Comparison of ENCODE assay signal across 19 mouse cellular contexts in the genomic region with DNA sequence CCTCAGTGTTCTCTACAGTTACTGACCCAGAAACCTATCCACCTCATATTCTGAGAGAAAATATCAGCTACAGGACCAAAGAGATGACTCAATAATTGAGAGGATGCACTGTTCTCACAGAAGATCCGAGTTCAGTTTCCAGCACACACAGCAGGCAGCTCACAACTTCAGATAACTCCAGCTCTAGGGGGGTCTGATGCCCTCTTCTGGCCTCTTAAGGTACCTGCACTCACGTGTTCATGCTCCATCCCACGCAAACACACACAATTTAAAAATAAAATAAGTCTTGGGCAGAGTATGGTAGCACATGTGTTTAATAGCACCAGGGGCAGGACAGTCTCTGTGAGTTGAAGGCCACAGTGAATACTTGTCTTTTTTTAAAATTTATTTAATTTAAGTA. TPM values are rescaled to one million over a fixed set of nuclear protein-coding genes. Genes with fewer than 3 reads are reported as not detected.
DNase-seq lines count a peak whose midpoint lies in the region; ATAC-seq and TF ChIP-seq lines count a peak whose summit lies in the region.
"Had no signal": no experiment of that assay in that cellular context is flagged by ENCODE, and none has a peak within 500 bp of the region (broad histone marks: within the 10 kb centered on the region; RNA-seq: fewer than 3 reads in every experiment).

No protein-coding gene starts in this region.

- no peak overlapping the region for H3K27ac ChIP-seq in intestine, postnatal 0 days (ENCODE audit: low read depth, low read length)
- no peak overlapping the region for H3K27ac ChIP-seq in intestine, embryonic 15.5 days
- no peak overlapping the region for H3K27ac ChIP-seq in midbrain, embryonic 11.5 days (ENCODE audit: low read depth, low read length)
- H3K27ac ChIP-seq in midbrain, embryonic 16.5 days (ENCODE audit: low read length) = no peak overlapping the region
- H3K27ac ChIP-seq in cerebellum, adult 2 months (ENCODE audit: insufficient read depth, low read length) = no peak overlapping the region
- H3K27ac ChIP-seq: embryonic facial prominence, embryonic 12.5 days; forebrain, embryonic 13.5 days; heart, embryonic 13.5 days; hindbrain, embryonic 15.5 days had no signal

- POLR2A ChIA-PET in Patski (lab: Charles Lee) = no interaction called here

- no peak overlapping the region for H3K9ac ChIP-seq in intestine, postnatal 0 days (ENCODE audit: low read depth, low read length)
- H3K9ac ChIP-seq in intestine, embryonic 15.5 days = no peak overlapping the region
- H3K9ac ChIP-seq in midbrain, embryonic 11.5 days (ENCODE audit: low read length) = no peak overlapping the region
- no peak overlapping the region for H3K9ac ChIP-seq in midbrain, embryonic 16.5 days (ENCODE audit: low read depth, low read length)
- H3K9ac ChIP-seq: embryonic facial prominence, embryonic 12.5 days; forebrain, embryonic 13.5 days; forebrain, postnatal 0 days; heart, embryonic 13.5 days; hindbrain, embryonic 15.5 days had no signal

- no peaks in the 10 kb centered on the region for H3K4me1 ChIP-seq in intestine, postnatal 0 days (replicated peaks; ENCODE audit: control insufficient read depth, insufficient read depth, low read length)
- H3K4me1 ChIP-seq in intestine, embryonic 15.5 days (replicated peaks) = no peaks in the 10 kb centered on the region
- no peaks in the 10 kb centered on the region for H3K4me1 ChIP-seq in midbrain, embryonic 11.5 days (ENCODE audit: control insufficient read depth, insufficient read depth, low read length)
- no peaks in the 10 kb centered on the region for H3K4me1 ChIP-seq in midbrain, embryonic 16.5 days (ENCODE audit: control insufficient read depth, insufficient read depth, low read length)
- no peaks in the 10 kb centered on the region for H3K4me1 ChIP-seq in cerebellum, adult 2 months (ENCODE audit: control insufficient read depth, insufficient read depth, low read length)
- H3K4me1 ChIP-seq: embryonic facial prominence, embryonic 12.5 days; forebrain, embryonic 13.5 days had no signal

- peak; percentile 19 for DNase-seq in midbrain, embryonic 11.5 days (ENCODE audit: low spot score, missing footprints)
- no peak for DNase-seq in Patski (ENCODE audit: low read depth, low spot score)
- DNase-seq in cerebellum, adult 2 months = no peak
- no peak for DNase-seq in yolk sac, embryonic 10.5 days (ENCODE audit: low spot score)
- DNase-seq: adrenal gland, adult 8-10 months; adrenal gland, postnatal 36 days; cerebellum, adult 8-10 months; cerebellum, postnatal 25 days; forebrain, postnatal 0 days; gastrocnemius, postnatal 14 days; heart, postnatal 36 days had no signal

- in situ Hi-C loops in Patski (cut with MboI; ENCODE audit: low pct_unique_long_range_greater_than_20kb) = no loop called here

- no peak overlapping the region for H3K4me2 ChIP-seq in intestine, postnatal 0 days (replicated peaks; ENCODE audit: low read depth)
- no peak overlapping the region for H3K4me2 ChIP-seq in intestine, embryonic 15.5 days (replicated peaks)
- H3K4me2 ChIP-seq in midbrain, embryonic 11.5 days = no peak overlapping the region
- H3K4me2 ChIP-seq in midbrain, embryonic 16.5 days (ENCODE audit: low read length) = no peak overlapping the region
- H3K4me2 ChIP-seq: embryonic facial prominence, embryonic 12.5 days; forebrain, embryonic 13.5 days; heart, embryonic 13.5 days; hindbrain, embryonic 15.5 days had no signal

- 0 out of 2 replicates have a peak, but pooled peaks have one; percentile 14 for TF ChIP-seq CTCF in intestine, postnatal 0 days (IDR thresholded peaks at IDR 0.05; ENCODE audit: low read depth)
- peak; percentile 17 for TF ChIP-seq CTCF in Patski (IDR thresholded peaks at IDR 0.05)
- no peak for TF ChIP-seq CTCF in cerebellum, adult 2 months (IDR thresholded peaks at IDR 0.05; ENCODE audit: borderline replicate concordance, insufficient read depth, low read depth, low read length)

- H3K27me3 ChIP-seq in intestine, postnatal 0 days (replicated peaks; ENCODE audit: control insufficient read depth, insufficient read depth, low read length) = no peaks in the 10 kb centered on the region
- no peaks in the 10 kb centered on the region for H3K27me3 ChIP-seq in intestine, embryonic 15.5 days (replicated peaks)
- no peaks in the 10 kb centered on the region for H3K27me3 ChIP-seq in midbrain, embryonic 11.5 days (ENCODE audit: control insufficient read depth, insufficient read depth, low read length)
- H3K27me3 ChIP-seq in midbrain, embryonic 16.5 days (ENCODE audit: control insufficient read depth, insufficient read depth, low read depth, low read length) = no peaks in the 10 kb centered on the region
- no peaks in the 10 kb centered on the region for H3K27me3 ChIP-seq in Patski
- no peaks in the 10 kb centered on the region for H3K27me3 ChIP-seq in cerebellum, adult 2 months (ENCODE audit: control insufficient read depth, insufficient read depth, low read length)
- H3K27me3 ChIP-seq: embryonic facial prominence, embryonic 12.5 days; forebrain, embryonic 13.5 days; heart, embryonic 13.5 days; hindbrain, embryonic 15.5 days had no signal

- no peak for TF ChIP-seq POLR2A in cerebellum, adult 2 months (IDR thresholded peaks at IDR 0.05; ENCODE audit: borderline replicate concordance, insufficient read depth, low read length)

- WGBS in intestine, postnatal 0 days = 91% methylated on average over 3 of the region's 3 CpGs
- WGBS in intestine, embryonic 15.5 days = 85% methylated on average over 3 of the region's 3 CpGs
- WGBS in midbrain, embryonic 11.5 days = 88% methylated on average over 3 of the region's 3 CpGs
- WGBS in midbrain, embryonic 16.5 days = 90% methylated on average over 3 of the region's 3 CpGs
- 89% methylated on average over 3 of the region's 3 CpGs for WGBS in cerebellum, adult 2 months

- H3K36me3 ChIP-seq in intestine, postnatal 0 days (ENCODE audit: control insufficient read depth, insufficient read depth) = no peaks in the 10 kb centered on the region
- H3K36me3 ChIP-seq in intestine, embryonic 15.5 days = no peaks in the 10 kb centered on the region
- no peaks in the 10 kb centered on the region for H3K36me3 ChIP-seq in midbrain, embryonic 11.5 days (ENCODE audit: control insufficient read depth, insufficient read depth, low read length)
- H3K36me3 ChIP-seq in midbrain, embryonic 16.5 days (ENCODE audit: control insufficient read depth, insufficient read depth, low read length) = no peaks in the 10 kb centered on the region
- H3K36me3 ChIP-seq: embryonic facial prominence, embryonic 12.5 days; heart, embryonic 13.5 days; hindbrain, embryonic 15.5 days had no signal

- no peak for ATAC-seq in intestine, postnatal 0 days
- no peak for ATAC-seq in intestine, embryonic 15.5 days
- ATAC-seq in midbrain, embryonic 11.5 days (ENCODE audit: low FRiP score) = no peak
- no peak for ATAC-seq in midbrain, embryonic 16.5 days
- ATAC-seq in Patski = no peak
- ATAC-seq: forebrain, embryonic 13.5 days; forebrain, postnatal 0 days; inflammation-experienced regulatory T-cells, adult 6 months had no signal

- no peak overlapping the region for H3K4me3 ChIP-seq in intestine, postnatal 0 days (ENCODE audit: low read depth, low read length)
- no peak overlapping the region for H3K4me3 ChIP-seq in intestine, embryonic 15.5 days (replicated peaks)
- no peak overlapping the region for H3K4me3 ChIP-seq in midbrain, embryonic 11.5 days (ENCODE audit: low read depth, low read length)
- no peak overlapping the region for H3K4me3 ChIP-seq in midbrain, embryonic 16.5 days (ENCODE audit: low read depth, low read length)
- H3K4me3 ChIP-seq in cerebellum, adult 2 months (replicated peaks; ENCODE audit: insufficient read depth, low read depth, low read length) = no peak overlapping the region
- H3K4me3 ChIP-seq: embryonic facial prominence, embryonic 12.5 days; forebrain, embryonic 13.5 days; heart, embryonic 13.5 days; hindbrain, embryonic 15.5 days had no signal

- no peaks in the 10 kb centered on the region for H3K9me3 ChIP-seq in intestine, postnatal 0 days (ENCODE audit: control insufficient read depth)
- H3K9me3 ChIP-seq in intestine, embryonic 15.5 days = no peaks in the 10 kb centered on the region
- no peaks in the 10 kb centered on the region for H3K9me3 ChIP-seq in midbrain, embryonic 11.5 days (ENCODE audit: control insufficient read depth, low read length)
- no peaks in the 10 kb centered on the region for H3K9me3 ChIP-seq in midbrain, embryonic 16.5 days (replicated peaks; ENCODE audit: control insufficient read depth, low read length, poor library complexity, severe bottlenecking)
- H3K9me3 ChIP-seq: embryonic facial prominence, embryonic 12.5 days; forebrain, embryonic 13.5 days; heart, embryonic 13.5 days; hindbrain, embryonic 15.5 days had no signal

- CTCF ChIA-PET in Patski (lab: Charles Lee) = interaction anchor here (1.0 kb wide), 1 partner anchor 28 kb away, joined by 3 read pairs; a partner anchor contains a TSS

RNA-seq across cellular contexts. Expression of a gene that starts 28.6 kb away (rescaled TPM):
- polyA plus RNA-seq in intestine, postnatal 0 days (2015; fragmentation: Nextera tagmentation; extraction: Ambion mirVana) = 1,986 and 2,053 TPM in 2 replicates
- 512 and 519 TPM in 2 replicates for polyA plus RNA-seq in intestine, embryonic 15.5 days (2015; fragmentation: Nextera tagmentation; extraction: Ambion mirVana)
- 300 and 312 TPM in 2 replicates for polyA plus RNA-seq in midbrain, embryonic 11.5 days (2014; fragmentation: Nextera tagmentation; extraction: Ambion mirVana)
- 439 and 482 TPM in 2 replicates for polyA plus RNA-seq in midbrain, embryonic 16.5 days (2015; fragmentation: Nextera tagmentation; extraction: Ambion mirVana)
- polyA plus RNA-seq in Patski (2021) = 579 TPM
- 255 and 259 TPM in 2 replicates for polyA plus RNA-seq in cerebellum, adult 2 months (2012; rRNA removed)

RNA-seq across cellular contexts. Expression of a gene that starts 45.0 kb away (rescaled TPM):
- 2.8 and 3.1 TPM in 2 replicates for polyA plus RNA-seq in intestine, postnatal 0 days (2015; fragmentation: Nextera tagmentation; extraction: Ambion mirVana)
- 4.4 and 6.3 TPM in 2 replicates for polyA plus RNA-seq in intestine, embryonic 15.5 days (2015; fragmentation: Nextera tagmentation; extraction: Ambion mirVana)
- polyA plus RNA-seq in midbrain, embryonic 11.5 days (2014; fragmentation: Nextera tagmentation; extraction: Ambion mirVana) = 8.4 and 8.9 TPM in 2 replicates
- polyA plus RNA-seq in midbrain, embryonic 16.5 days (2015; fragmentation: Nextera tagmentation; extraction: Ambion mirVana) = 9.6 and 10.2 TPM in 2 replicates
- 9.0 TPM for polyA plus RNA-seq in Patski (2021)
- polyA plus RNA-seq in cerebellum, adult 2 months (2012; rRNA removed) = 34.6 and 34.9 TPM in 2 replicates
